Mouse (Mus musculus): Measurements from ENCODE around the gene Lrrc8e. TPM values are rescaled to one million over a fixed set of nuclear protein-coding genes. Genes with fewer than 3 reads are reported as not detected.

Gene Lrrc8e
- polyA plus RNA-seq, 1 experiment from 2014 or later = 0.97 TPM

- Histone ChIP-seq H3K36me3 (ENCODE audit: control insufficient read depth, insufficient read depth, low read length) (no peaks in the 10 kb centered on the region), H3K27ac (replicated peaks; ENCODE audit: low read depth, low read length) (no peak overlapping the region), H3K4me2 (ENCODE audit: low read depth, low read length) (no peak overlapping the region), H3K9me3 (ENCODE audit: control insufficient read depth, low read length) (no peaks in the 10 kb centered on the region), H3K4me3 (ENCODE audit: low read depth, low read length) (no peak overlapping the region), H3K27me3 (replicated peaks; ENCODE audit: control insufficient read depth, insufficient read depth, low read length) (peaks cover 14% of the 10 kb centered on the region), H3K9ac (ENCODE audit: low read depth, low read length) (no peak overlapping the region), H3K4me1 (ENCODE audit: control insufficient read depth, insufficient read depth, low read length) (no peaks in the 10 kb centered on the region)
- 0 out of 2 replicates have a peak, but pooled peaks have one; percentile 34 for ATAC-seq (ENCODE audit: low read depth)
- DNase-seq (ENCODE audit: low spot score) = no peak
- WGBS = 51% methylated on average over 10 of the region's 10 CpGs
Observed at GRCm38 (mm10) chr8:4230612-4231351, 4.2 kb downstream of the Lrrc8e start.

GRCm38 (mm10) chr8:4237814-4238433 lies 11.3 kb downstream of the Lrrc8e start:
- no peak for DNase-seq (ENCODE audit: low spot score)
- 20% methylated on average over 15 of the region's 15 CpGs for WGBS
- peak overlapping the region; percentile 61 for H3K4me3 ChIP-seq (ENCODE audit: low read depth, low read length)
- H3K27ac ChIP-seq (replicated peaks; ENCODE audit: low read depth, low read length) = peak overlapping the region; percentile 96
- H3K9ac ChIP-seq (ENCODE audit: low read depth, low read length) = peak overlapping the region; percentile 72
- ATAC-seq (ENCODE audit: low read depth) = no peak; the same call in 1 of the 2 replicates
- H3K4me1 ChIP-seq (ENCODE audit: control insufficient read depth, insufficient read depth, low read length) = peaks cover 15% of the 10 kb centered on the region; the same call in 1 of the 2 replicates
- H3K9me3 ChIP-seq (ENCODE audit: control insufficient read depth, low read length) = no peaks in the 10 kb centered on the region
- H3K4me2 ChIP-seq (ENCODE audit: low read depth, low read length) = peak overlapping the region; percentile 80
- no peaks in the 10 kb centered on the region for H3K27me3 ChIP-seq (replicated peaks; ENCODE audit: control insufficient read depth, insufficient read depth, low read length)
- H3K36me3 ChIP-seq (ENCODE audit: control insufficient read depth, insufficient read depth, low read length) = peaks cover 22% of the 10 kb centered on the region

- H3K4me3 ChIP-seq (ENCODE audit: low read depth, low read length) = peak within 1 kb of the TSS; percentile 61
- H3K4me2 ChIP-seq (ENCODE audit: low read depth, low read length) = peak within 1 kb of the TSS; percentile 80
- peak within 1 kb of the TSS; percentile 96 for H3K27ac ChIP-seq (replicated peaks; ENCODE audit: low read depth, low read length)
- H3K9me3 ChIP-seq (ENCODE audit: control insufficient read depth, low read length) = no peaks in the 10 kb centered on the region
- DNase-seq (ENCODE audit: low spot score) (peak; percentile 100), ATAC-seq (ENCODE audit: low read depth) (peak; percentile 96)
- WGBS = under 1% methylated on average over 53 of the region's 71 CpGs
- H3K27me3 ChIP-seq (replicated peaks; ENCODE audit: control insufficient read depth, insufficient read depth, low read length) = no peaks in the 10 kb centered on the region
- H3K9ac ChIP-seq (ENCODE audit: low read depth, low read length) = peak within 1 kb of the TSS; percentile 83
- peaks cover 29% of the 10 kb centered on the region for H3K36me3 ChIP-seq (ENCODE audit: control insufficient read depth, insufficient read depth, low read length)
- peaks cover 15% of the 10 kb centered on the region; the same call in 1 of the 2 replicates for H3K4me1 ChIP-seq (ENCODE audit: control insufficient read depth, insufficient read depth, low read length)
Observed at GRCm38 (mm10) chr8:4238434-4239192, 12.0 kb downstream of the Lrrc8e start, which contains the start of the genes Map2k7 and Gm49320. TSS of gene Map2k7 (plus strand) at chr8:4238740. TSS of gene Gm49320 (plus strand) at chr8:4238865.

- H3K27ac ChIP-seq (replicated peaks; ENCODE audit: low read depth, low read length) = no peak overlapping the region
- peak; percentile 0; the same call in 1 of the 2 replicates for ATAC-seq (ENCODE audit: low read depth)
- peaks cover 15% of the 10 kb centered on the region; the same call in 1 of the 2 replicates for H3K4me1 ChIP-seq (ENCODE audit: control insufficient read depth, insufficient read depth, low read length)
- 16% methylated on average over 15 of the region's 19 CpGs for WGBS
- H3K27me3 ChIP-seq (replicated peaks; ENCODE audit: control insufficient read depth, insufficient read depth, low read length) = no peaks in the 10 kb centered on the region
- peak overlapping the region; percentile 83 for H3K9ac ChIP-seq (ENCODE audit: low read depth, low read length)
- peaks cover 36% of the 10 kb centered on the region for H3K36me3 ChIP-seq (ENCODE audit: control insufficient read depth, insufficient read depth, low read length)
- H3K4me3 ChIP-seq (ENCODE audit: low read depth, low read length) = peak overlapping the region; percentile 61
- H3K4me2 ChIP-seq (ENCODE audit: low read depth, low read length) = peak overlapping the region; percentile 66
- DNase-seq (ENCODE audit: low spot score) = no peak
- H3K9me3 ChIP-seq (ENCODE audit: control insufficient read depth, low read length) = no peaks in the 10 kb centered on the region
Observed at GRCm38 (mm10) chr8:4239193-4239890, 12.7 kb downstream of the Lrrc8e start.

GRCm38 (mm10) chr8:4245061-4245460 lies 18.4 kb downstream of the Lrrc8e start:
- Histone ChIP-seq H3K9ac (ENCODE audit: low read depth, low read length) (no peak overlapping the region), H3K36me3 (ENCODE audit: control insufficient read depth, insufficient read depth, low read length) (peaks cover 85% of the 10 kb centered on the region), H3K4me1 (ENCODE audit: control insufficient read depth, insufficient read depth, low read length) (peaks cover 7% of the 10 kb centered on the region), H3K27me3 (replicated peaks; ENCODE audit: control insufficient read depth, insufficient read depth, low read length) (no peaks in the 10 kb centered on the region), H3K27ac (replicated peaks; ENCODE audit: low read depth, low read length) (no peak overlapping the region), H3K4me2 (ENCODE audit: low read depth, low read length) (no peak overlapping the region), H3K9me3 (ENCODE audit: control insufficient read depth, low read length) (no peaks in the 10 kb centered on the region), H3K4me3 (ENCODE audit: low read depth, low read length) (no peak overlapping the region)
- 98% methylated on average over 5 of the region's 5 CpGs for WGBS
- DNase-seq (ENCODE audit: low spot score) (no peak), ATAC-seq (ENCODE audit: low read depth) (no peak)

GRCm38 (mm10) chr8:4245737-4246136 lies 19.1 kb downstream of the Lrrc8e start:
- ATAC-seq (ENCODE audit: low read depth) = no peak
- Histone ChIP-seq H3K9ac (ENCODE audit: low read depth, low read length) (no peak overlapping the region), H3K27me3 (replicated peaks; ENCODE audit: control insufficient read depth, insufficient read depth, low read length) (no peaks in the 10 kb centered on the region), H3K36me3 (ENCODE audit: control insufficient read depth, insufficient read depth, low read length) (peaks cover 83% of the 10 kb centered on the region), H3K4me1 (ENCODE audit: control insufficient read depth, insufficient read depth, low read length) (peaks cover 4% of the 10 kb centered on the region), H3K27ac (replicated peaks; ENCODE audit: low read depth, low read length) (no peak overlapping the region), H3K4me2 (ENCODE audit: low read depth, low read length) (no peak overlapping the region), H3K9me3 (ENCODE audit: control insufficient read depth, low read length) (no peaks in the 10 kb centered on the region), H3K4me3 (ENCODE audit: low read depth, low read length) (no peak overlapping the region)
- DNase-seq (ENCODE audit: low spot score) = no peak
- 87% methylated on average over 11 of the region's 13 CpGs for WGBS

GRCm38 (mm10) chr8:4247241-4247640 lies 20.6 kb downstream of the Lrrc8e start:
- Histone ChIP-seq H3K9me3 (ENCODE audit: control insufficient read depth, low read length) (no peaks in the 10 kb centered on the region), H3K4me2 (ENCODE audit: low read depth, low read length) (no peak overlapping the region), H3K4me3 (ENCODE audit: low read depth, low read length) (no peak overlapping the region), H3K9ac (ENCODE audit: low read depth, low read length) (no peak overlapping the region), H3K36me3 (ENCODE audit: control insufficient read depth, insufficient read depth, low read length) (peaks cover 70% of the 10 kb centered on the region), H3K27me3 (replicated peaks; ENCODE audit: control insufficient read depth, insufficient read depth, low read length) (no peaks in the 10 kb centered on the region), H3K4me1 (ENCODE audit: control insufficient read depth, insufficient read depth, low read length) (peaks cover 5% of the 10 kb centered on the region), H3K27ac (replicated peaks; ENCODE audit: low read depth, low read length) (no peak overlapping the region)
- no peak for ATAC-seq (ENCODE audit: low read depth)
- WGBS = 92% methylated on average over 8 of the region's 8 CpGs
- DNase-seq (ENCODE audit: low spot score) = no peak
